Mouse (Mus musculus) urinary bladder, postnatal 10 days (tissue): ENCODE data around the gene Zfp87.

Experiments used
- DNase-seq: peaks from one replicate; pipeline ENCODE4 v3.0.0; 2022; ENCODE audit warnings: low spot score

Zfp87 gene

GRCm38 (mm10) chr13:67525753-67526410 lies at the start of gene Zfp87, which contains the start of gene Gm26965:
Zfp87 (minus strand) TSS chr13:67526177.
Gm26965 (minus strand) TSS chr13:67526151.
- peak; percentile 52 for DNase-seq

GRCm38 (mm10) chr13:67572591-67573189 lies 46.7 kb upstream of the Zfp87 start:
- DNase-seq, result no peak

- no peak for DNase-seq
Observed at GRCm38 (mm10) chr13:67553730-67554129, 27.8 kb upstream of the Zfp87 start, which contains the start of gene Zfp748. Zfp748 (minus strand) TSS chr13:67553830.

GRCm38 (mm10) chr13:67552505-67553346 lies 26.7 kb upstream of the Zfp87 start:
- DNase-seq, result peak; percentile 25

DNA sequence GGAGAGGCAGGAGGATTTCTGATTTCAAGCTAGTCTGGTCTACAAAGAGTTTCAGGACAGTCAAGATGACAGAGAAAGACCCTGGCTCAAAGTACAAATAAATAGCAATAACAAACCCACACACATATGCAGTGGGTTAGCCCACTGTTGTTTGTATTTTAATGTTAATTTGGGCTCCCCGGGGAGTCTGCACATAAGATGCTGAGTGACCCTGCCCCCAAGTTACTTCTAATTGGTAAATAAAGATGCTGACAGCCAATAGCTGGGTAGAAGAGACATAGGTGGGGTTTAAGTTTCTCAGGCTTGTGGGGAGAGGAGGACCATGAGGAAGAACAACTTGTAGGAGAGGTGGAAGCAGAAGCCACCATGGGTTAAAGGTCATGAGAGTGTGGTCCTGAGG lies 20.0 kb upstream of the Zfp87 start:
- no peak for DNase-seq

DNA sequence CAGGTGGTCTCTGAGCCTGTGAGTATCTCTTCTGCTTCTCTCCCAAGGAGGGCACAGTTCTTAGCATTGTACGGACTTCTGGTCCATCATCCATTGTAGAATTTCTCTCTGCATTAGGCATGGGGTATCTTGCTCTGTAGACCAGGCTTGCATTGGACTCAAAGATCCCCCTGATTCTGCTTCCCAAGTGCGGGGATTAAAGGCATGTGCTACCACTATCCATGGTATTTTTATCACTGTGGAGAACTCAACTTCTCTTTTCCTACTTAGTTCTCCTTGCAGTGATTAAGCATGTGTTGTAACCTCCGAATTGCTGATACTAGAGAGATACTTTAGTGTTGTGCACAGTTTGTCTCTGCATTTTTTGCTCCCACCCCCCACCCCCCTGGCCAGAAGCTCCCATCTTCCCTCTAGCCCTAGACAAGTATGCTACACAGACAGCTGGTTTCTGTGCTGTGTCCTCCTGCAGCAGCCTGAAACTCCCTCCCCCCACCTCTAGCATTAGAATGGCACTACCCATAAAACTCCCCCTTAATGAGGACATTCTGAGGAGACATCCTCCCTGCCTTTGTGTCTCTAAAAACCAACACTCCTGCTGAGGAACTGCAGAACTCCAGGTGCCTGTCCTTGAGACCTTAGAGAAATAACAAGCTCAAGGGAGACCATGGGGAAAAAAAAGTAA lies 1.2 kb upstream of the Zfp87 start:
- DNase-seq, result no peak

DNA sequence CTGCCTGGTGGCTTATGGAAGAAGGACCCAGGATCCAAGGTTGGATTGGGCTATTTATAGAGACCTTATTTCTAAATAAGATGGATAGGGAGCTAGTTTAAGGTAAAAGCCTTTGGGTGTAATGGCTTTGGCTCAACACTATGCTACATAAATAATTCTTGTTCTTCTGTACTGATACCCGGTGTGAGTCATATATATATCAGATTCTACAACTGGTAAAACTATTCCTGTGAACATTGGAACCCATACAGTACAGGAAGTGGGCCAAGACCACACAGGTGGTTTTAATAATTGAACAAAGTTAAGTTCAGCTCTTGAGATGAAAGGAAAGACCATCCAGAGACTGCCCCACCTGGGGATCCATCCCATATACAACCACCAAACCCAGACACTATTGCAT lies 25.1 kb downstream of the Zfp87 start:
- DNase-seq, result no peak

GRCm38 (mm10) chr13:67500084-67500719 lies 25.8 kb downstream of the Zfp87 start, which contains the start of gene Zfp58:
Zfp58 (minus strand) TSS chr13:67500555.
- peak; percentile 23 for DNase-seq

DNA sequence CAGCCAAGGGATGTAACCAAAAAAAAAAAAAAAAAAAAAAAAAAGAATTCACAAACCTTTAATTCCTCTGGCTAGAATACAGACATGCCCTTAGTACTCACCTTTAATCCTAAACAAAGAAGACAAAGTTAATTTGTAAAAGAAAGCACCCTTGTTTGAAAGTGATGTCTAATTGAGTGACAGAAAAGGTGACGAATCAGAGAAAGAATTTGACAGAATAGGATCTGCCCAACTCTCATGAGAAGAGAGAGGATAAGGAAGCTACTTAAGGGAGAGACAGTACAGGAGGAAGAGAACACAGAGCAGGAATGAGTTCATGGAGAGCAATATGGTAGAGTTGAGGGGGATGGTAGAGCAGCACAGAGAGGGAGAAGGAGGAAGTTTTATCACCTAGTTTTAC lies 30.3 kb downstream of the Zfp87 start:
- no peak for DNase-seq

DNA sequence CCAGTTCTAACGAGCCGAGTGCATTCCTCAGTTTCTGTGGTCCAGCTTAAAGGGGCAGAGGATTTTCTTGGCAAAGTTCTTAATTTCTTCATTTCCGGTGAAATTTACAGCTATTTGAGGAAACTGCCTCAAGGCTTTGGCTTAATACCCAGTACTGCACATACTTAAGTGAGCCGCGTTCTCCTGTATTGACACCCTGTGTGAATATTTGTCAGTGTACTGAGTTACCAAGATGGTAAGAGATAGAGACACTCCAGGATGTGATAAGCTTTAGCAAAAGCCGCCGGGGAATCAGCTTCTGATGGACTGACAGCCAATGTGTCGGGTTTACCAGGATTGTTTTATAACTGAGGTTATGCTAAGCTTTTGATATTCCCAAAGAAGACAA lies 41.6 kb downstream of the Zfp87 start:
- no peak for DNase-seq

DNA sequence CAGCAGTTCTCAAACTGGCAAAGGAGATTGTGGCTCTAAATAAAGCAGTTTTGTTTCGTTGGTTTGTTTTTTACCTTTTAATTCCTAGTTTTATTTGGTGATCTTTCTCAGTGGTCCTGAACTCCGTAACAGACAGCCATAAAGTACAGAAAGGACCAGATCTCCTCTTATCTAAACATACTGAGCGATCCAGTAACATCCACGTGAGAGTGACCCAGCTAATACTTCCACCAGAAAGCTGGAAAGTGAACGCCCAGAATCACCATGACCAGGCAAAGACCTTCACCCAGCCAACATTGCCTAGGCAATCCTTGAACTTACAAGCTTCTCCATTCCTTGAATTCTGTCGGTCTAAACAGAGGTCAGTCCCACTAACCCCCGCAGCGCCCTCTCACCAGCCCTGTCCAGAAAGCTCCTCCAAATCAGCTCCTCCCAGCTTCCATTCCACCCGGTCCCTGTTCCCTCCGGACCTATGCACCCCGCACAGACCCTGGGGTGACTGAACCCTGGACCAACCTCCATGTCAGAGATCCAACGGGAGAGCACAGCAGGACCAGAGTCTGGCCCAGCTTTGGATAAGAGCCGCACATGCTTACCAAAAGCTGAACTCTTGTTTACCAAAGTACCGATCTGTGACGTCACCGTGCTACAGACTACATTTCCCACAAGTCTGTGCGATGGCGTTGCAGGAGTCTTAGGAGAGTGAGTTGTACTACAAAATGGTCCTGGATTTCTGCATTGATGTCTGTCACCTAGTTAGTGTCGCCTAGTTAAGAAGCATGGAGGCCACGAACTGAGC lies 42.2 kb downstream of the Zfp87 start, which contains the start of gene Zfp874b:
Gene Zfp874b (minus strand): TSS at position 634 of the 799 bp plus-strand sequence.
- peak; percentile 39 for DNase-seq

DNA sequence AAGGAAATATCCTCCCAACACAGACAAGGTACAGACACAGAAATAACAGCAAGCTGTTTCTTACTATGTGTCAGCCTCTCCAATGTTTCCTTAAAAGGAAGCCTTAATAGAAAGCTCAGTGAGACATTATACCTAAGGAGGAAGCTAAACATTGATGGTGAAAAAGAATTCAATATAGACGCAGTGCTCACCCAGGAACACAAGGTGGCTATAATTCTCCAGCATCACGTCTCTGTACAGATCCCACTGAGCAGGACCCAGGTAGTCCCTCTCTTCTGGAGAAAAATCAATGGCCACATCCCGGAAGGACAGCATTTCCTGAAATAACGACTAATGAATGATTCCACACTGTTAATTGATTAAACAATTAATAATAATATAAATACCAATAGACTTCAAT lies 44.4 kb downstream of the Zfp87 start:
- DNase-seq, result no peak

DNA sequence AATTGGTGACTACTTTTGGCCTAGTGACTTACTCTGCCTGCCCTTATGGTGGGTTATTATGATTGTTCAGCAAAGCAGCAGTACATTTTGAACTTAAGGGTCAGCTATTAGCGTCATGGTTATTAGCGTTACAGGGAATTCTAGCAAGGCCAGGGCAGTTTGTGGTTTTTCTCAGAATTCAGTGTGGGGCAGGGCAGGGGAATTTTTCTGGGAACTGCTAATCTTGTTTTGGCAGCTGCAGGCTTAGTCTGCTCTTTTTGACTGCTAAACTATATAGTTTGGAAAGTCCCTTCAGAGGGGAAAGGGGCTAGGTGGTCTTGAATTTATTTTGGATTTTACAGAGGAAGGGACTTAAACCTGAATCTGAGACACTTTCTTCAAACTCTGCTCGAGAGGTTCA lies 56.7 kb downstream of the Zfp87 start:
- no peak for DNase-seq
